Mouse (Mus musculus) adrenal gland, postnatal 10 days (tissue): Measurements from ENCODE around the gene Gzmk. TPM values are rescaled to one million over a fixed set of nuclear protein-coding genes. Genes with fewer than 3 reads are reported as not detected.
"Not testable (repeated sequence)": the region's sequence is repeated elsewhere in the genome, so short reads cannot be mapped to it uniquely, and the experiment has no call there.

Experiments used
- DNase-seq: peaks from one replicate; pipeline ENCODE4 v3.0.0; 2021; ENCODE audit warnings: mixed read lengths
- long read RNA-seq, 2 experiments: library from polyadenylated mRNA; stranded (forward); transcript quantifications; one replicate each; pipeline ENCODE4 v2.0.0; 2021
- total RNA-seq, 2 experiments: library from RNA; stranded (reverse); gene quantifications; 2 replicates each; pipeline ENCODE4 v1.2.3; 2021

The Gzmk gene
- not detected for total RNA-seq
- long read RNA-seq, experiment 1, partial matches to known transcripts = 0 of 1 reads
- long read RNA-seq, experiment 1, other reads (novel, unspliced or antisense) = 1 of 1 reads
- long read RNA-seq, experiment 2, partial matches to known transcripts = 0 of 1 reads
- long read RNA-seq, experiment 2, other reads (novel, unspliced or antisense) = 1 of 1 reads

GRCm38 (mm10) chr13:113225811-113226210, at the start of gene Gzmk:
TSS of gene Gzmk (minus strand) at chr13:113225908.
- DNase-seq = no peak

- DNase-seq = no peak
Observed at GRCm38 (mm10) chr13:113271189-113271588, 45.5 kb upstream of the Gzmk start.

GRCm38 (mm10) chr13:113269777-113270776, 44.4 kb upstream of the Gzmk start:
- peak; percentile 86 for DNase-seq

- no peak for DNase-seq
Observed at GRCm38 (mm10) chr13:113267204-113267603, 41.5 kb upstream of the Gzmk start.

- DNase-seq = peak; percentile 84
Observed at GRCm38 (mm10) chr13:113266495-113266951, 40.8 kb upstream of the Gzmk start.

DNA sequence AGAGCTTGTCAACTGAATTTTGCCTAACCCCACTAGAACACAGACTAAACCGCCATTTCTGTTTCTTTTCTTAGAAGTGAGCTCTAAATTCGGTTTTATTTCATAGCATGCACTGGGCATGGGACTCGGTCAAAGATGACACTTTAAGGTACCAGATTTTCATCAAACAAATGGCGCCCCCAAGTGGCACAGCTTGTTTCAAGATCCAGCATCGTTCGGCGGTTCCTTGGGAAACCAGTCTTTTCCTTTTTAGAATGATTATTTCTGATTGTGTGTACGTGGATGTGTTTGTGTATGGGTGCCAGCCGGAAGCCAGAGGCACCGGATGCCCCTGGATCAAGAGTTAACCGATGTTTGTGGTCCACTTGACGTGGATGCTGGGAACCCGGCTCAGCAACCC, 39.5 kb upstream of the Gzmk start:
- DNase-seq = peak; percentile 71

- DNase-seq = no peak
Observed at GRCm38 (mm10) chr13:113262822-113263221, 37.1 kb upstream of the Gzmk start.

DNA sequence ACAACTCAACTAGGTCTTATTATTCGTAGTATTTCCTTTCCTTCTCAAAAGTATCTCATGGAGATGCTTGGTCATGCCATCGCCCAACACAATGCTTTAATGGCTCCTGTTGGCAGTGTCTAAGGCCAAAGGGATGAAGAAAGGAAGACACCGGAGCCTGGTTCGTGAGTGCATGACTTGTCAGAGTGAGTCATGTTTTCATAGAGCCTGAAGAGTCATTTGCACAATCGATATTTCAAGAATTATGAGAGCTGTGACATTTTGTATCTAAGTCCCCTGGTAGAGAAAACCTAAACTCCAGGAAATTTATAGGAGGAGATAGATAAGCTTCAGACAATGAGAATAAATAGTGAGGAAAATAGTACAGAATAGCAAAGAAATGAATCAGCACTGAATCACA, 33.5 kb upstream of the Gzmk start:
- DNase-seq = no peak

DNA sequence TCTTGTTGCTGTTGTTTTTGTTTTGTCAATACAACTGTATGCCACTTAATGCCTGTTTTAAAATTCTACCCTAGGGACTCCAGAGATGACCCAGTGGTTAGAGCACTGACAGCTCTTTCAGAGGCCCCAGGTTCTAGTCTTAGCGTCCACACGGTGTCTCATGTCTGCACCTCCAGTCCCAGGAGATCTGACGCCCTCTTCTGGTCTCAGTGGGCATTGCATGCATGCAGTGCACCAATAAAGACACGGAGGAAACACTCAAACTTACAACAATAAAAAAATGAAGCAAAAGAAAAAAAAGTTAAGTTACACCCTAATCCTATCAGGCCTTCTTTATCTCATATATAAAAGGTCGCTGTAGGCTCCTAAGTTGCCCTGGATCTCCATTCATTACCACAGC, 31.5 kb upstream of the Gzmk start:
- DNase-seq = peak; percentile 16

- DNase-seq = no peak
Observed at GRCm38 (mm10) chr13:113256766-113257165, 31.1 kb upstream of the Gzmk start.

DNA sequence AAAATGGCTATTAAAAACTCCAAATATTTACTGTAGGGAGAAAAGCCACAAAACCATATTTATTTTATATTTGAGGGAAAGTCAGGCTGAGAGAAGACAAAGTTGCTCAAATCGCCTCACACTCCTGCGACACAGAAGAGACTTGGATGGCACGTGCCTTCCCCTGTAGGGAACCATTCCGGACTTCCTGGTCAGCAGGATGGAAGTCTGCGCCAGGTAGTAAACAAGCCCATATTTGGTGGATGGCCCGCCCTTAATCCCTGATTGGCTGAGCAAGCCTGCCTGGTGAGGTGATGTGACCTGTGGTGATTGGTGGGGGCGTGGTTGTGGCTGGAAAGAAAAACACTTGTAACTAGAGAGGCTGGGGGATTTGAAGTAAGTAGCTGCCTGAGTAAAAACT, 26.9 kb upstream of the Gzmk start:
- DNase-seq = not testable (repeated sequence)

GRCm38 (mm10) chr13:113245025-113245424, 19.3 kb upstream of the Gzmk start:
- DNase-seq = no peak

GRCm38 (mm10) chr13:113242129-113242528, 16.4 kb upstream of the Gzmk start:
- DNase-seq = no peak

DNA sequence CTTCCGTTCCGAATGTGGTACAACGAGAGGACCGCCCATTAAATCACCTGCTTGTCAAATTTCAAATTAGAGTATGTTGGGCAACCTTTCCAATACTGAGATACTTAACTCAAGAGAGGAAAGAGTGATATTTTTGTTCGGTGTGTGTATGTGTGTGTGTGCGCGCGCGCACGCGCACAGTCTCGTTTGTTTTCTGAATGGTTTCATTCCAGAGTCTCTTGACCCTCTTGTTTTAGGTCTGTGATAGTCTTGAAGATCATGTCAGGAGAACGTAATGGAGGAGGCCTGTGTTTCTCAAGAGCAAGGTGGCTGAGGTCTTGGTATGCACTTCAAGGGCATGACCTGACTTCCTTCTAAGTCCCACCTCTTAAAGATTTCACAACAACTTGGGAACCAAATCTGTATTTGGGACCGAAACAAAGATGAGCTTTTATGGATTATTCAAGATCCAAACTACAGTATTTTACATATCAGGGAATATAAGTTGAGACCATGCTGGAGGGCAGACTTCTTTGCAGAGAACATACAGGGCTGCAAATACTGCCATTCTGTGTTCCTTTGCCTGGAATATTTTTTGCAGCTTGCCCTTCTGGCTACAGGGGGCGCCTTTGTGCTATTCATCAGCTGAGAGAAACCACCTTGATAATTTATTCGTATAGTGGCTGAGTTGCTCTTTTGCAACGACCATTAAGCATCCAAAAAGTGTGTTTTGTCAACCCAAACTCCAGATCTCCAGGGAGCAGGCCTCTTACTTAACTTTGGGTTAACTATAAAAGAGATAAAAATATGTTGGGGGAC, 2.2 kb upstream of the Gzmk start:
- no peak for DNase-seq

GRCm38 (mm10) chr13:113227076-113227475, 1.4 kb upstream of the Gzmk start:
- DNase-seq = no peak

DNA sequence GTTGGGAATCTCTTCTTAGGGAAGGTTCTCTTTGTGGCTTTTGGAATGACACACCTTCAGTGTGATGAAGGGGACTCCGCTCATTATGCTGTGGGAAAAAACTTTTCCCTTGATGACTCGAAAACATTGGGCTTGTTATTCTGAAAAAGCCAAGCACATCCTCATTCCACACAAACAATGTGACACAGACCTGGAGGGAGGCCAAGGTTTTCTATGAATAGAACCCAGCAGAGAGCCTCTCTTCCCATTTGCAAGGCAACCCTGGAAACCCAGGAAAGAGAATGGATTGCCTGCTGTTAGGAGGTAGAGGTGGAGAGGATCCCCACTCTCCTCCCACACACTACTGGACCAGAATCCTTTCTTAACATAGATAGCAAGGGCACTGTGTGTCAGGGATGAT, 1.6 kb downstream of the Gzmk start:
- DNase-seq = peak; percentile 76

DNA sequence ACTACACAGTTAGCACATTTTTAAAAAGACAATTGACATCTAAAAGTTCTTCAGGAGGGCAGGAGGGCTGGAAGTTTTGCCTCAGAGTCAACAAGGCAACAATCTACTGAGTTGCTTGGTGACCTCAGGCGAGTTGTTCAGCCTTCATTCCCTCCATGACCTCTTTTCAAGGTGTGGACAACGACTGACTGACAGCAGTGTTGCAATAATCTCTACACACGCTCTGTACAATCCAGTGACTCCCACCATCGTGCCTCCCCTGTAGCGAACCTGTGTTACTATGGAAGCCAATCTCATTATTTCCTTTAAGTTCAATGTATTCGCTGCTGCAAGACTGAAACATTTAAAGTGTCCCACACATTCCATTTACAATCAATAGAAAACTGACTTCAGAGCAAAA, 3.9 kb downstream of the Gzmk start:
- DNase-seq = no peak

DNA sequence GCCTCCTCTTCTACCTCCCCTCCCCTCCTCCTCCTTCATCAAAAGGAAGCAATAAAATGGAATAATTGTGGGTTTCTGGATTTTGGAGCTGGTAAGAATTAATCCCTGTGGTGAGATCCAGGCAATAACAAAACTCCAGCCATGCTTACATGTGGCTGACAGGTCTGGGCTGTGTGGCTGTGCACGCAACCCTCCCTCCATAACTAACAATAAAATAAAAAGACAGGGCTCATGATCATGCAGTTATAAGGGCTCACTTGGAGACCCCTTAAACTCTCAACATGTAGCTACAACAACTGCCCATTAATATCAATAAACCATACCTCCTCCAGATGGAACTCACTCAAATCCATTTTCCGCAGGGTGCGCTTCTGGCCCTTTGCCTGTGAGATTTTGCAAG, 11.8 kb downstream of the Gzmk start:
- DNase-seq = no peak

DNA sequence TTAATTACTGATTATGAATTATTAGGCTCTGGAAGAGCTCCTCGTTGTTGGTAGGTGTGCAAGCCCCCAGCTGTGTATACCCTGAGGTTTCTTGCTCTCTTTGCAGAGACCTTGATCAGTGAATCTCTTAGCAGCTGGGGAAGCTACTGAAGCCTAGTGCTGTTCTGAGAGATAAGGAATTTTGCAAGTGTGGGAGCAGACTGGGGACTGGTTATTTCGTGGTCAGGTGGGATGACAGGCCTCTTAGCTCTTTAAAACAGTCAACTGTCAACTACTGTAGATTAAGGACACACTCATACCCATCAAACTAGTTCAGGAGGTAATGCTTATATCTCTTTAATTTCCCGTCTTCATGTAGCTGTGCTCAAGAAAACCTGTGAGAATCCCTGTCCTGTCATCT, 13.3 kb downstream of the Gzmk start:
- DNase-seq = no peak

GRCm38 (mm10) chr13:113211345-113211744, 14.4 kb downstream of the Gzmk start:
- no peak for DNase-seq

GRCm38 (mm10) chr13:113209624-113210023, 16.1 kb downstream of the Gzmk start, which contains the start of gene Esm1:
TSS of gene Esm1 (plus strand) at chr13:113209659.
- DNase-seq = no peak

DNA sequence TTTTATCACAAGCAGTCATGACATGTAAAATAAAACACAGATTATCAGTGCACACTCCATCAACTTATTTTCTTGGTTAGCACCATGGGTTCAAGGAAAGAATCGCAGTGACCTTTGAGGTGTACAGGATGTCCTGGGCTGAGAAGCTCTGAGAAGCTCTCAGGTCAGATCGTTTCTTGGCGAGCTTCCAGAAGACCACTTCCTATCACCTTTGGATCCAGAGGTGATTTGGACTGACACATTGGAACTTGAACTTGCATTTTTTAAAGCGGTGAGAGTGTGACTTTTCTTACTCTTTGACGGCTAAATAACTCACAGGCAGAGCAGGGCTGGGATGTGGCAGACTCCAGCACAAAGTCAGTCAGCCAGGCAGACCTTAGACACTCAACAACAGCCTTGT, 20.4 kb downstream of the Gzmk start:
- no peak for DNase-seq

DNA sequence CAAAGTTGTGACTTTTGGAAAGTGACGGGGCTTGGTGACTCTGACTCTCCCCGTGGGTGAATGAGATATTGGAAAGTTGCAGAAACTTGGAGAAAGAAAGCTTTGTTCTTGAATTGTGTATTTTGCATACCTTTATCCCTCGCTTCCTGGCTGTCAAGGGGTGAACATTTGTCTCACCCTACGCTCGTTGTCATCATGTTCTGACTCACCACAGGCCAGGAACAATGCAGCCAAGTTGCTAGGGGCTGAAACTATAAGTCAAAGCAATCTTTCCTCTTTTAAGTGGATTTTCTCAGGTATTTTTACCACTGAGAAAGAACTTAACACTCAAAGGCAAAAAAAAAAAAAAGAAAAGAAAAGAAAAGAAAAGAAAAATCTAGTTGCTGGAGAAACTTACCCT, 22.6 kb downstream of the Gzmk start:
- DNase-seq = no peak
